Mouse (Mus musculus): ENCODE measurements around the gene Lcp2. TPM values are rescaled to one million over a fixed set of nuclear protein-coding genes. Genes with fewer than 3 reads are reported as not detected.
A peak's percentile ranks its signal among the peaks of the same experiment; 100 is the strongest.

Lcp2 gene
- 18.3 and 19.4 TPM in 2 replicates for total RNA-seq (2012; rRNA removed)
- 5.9 and 24.0 TPM in 2 replicates for total RNA-seq (2014; rRNA removed)
- 18.7 and 20.1 TPM in 2 replicates for polyA plus RNA-seq (2012; ENCODE audit: insufficient read length, low read depth)

DNA sequence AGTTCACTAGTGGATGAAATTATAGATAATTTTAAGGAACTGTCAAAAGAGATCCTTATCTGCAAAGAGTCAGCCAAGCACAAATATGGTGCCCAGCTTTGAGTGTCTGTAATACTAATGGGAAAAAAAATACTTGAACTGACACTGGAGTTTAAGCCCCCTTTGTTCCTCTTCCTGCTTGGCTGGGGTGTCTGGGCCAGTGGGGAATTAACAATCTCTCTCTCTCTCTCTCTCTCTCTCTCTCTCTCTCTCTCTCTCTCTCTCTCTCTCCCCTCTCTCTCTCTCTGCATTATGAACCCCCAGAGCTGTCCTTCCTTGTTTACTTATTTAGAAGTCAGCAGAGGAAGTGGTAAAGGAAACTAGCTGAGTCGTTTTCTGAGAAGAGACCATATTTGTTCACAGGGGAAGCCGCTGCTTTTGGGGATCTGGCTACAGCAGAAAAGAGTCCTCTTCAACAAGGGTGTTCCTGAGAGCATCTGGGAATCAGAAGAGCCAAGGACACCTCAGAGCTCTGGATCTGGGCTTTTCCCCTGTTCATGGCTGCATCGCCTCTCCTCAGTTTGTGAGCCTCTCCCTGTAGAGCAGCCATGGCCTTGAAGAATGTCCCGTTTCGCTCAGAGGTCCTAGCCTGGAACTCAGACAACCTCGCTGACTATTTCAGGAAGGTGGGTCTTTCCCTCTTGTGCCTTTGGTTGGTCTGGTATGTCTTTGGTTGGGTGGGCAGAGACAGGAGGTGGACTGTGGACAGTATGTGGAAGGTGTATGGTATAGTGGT lies at the start of gene Lcp2:
Lcp2 (plus strand) TSS at position 154 of the 775 bp plus-strand sequence.
- H3K79me2 ChIP-seq (replicated peaks; ENCODE audit: control insufficient read depth, extremely low read depth, insufficient read depth, poor library complexity, severe bottlenecking): peaks cover 29% of the 10 kb centered on the region
- dilution Hi-C loops (cut with MboI; ENCODE audit: extremely low pct_ligation_motif_present, extremely low pct_unique_long_range_greater_than_20kb, low sequenced_read_pairs) (no loop called here), in situ Hi-C loops (cut with MboI; ENCODE audit: low pct_ligation_motif_present, low pct_unique_long_range_greater_than_20kb, low sequenced_read_pairs) (no loop called here)
- peak within 1 kb of the TSS; percentile 74 for H3K9ac ChIP-seq (ENCODE audit: insufficient read depth, low read depth)
- no peaks in the 10 kb centered on the region for H3K9me3 ChIP-seq (replicated peaks; ENCODE audit: low read length)
- H3K4me1 ChIP-seq (ENCODE audit: control insufficient read depth in 1 of 2, insufficient read depth in 2 of 2): peaks cover 20 to 74% of the 10 kb centered on the region in 2 experiments
- peaks cover 7 to 14% of the 10 kb centered on the region in 2 experiments for H3K36me3 ChIP-seq (replicated peaks in 1 of 2; ENCODE audit: control insufficient read depth in 1 of 2, insufficient read depth in 1 of 2, low read length in 1 of 2)
- no peaks in the 10 kb centered on the region for H3K27me3 ChIP-seq (replicated peaks)
- DNase-seq (ENCODE audit: extremely low read depth): no peak
- peak within 1 kb of the TSS; percentile 91 for H3K4me2 ChIP-seq (ENCODE audit: insufficient read depth, low read depth, poor library complexity, severe bottlenecking)
- peak within 1 kb of the TSS; percentile 58 to 78 (median 61) for H3K4me3 ChIP-seq (replicated peaks in 1 of 3; ENCODE audit: low read depth in 2 of 3, low read length in 2 of 3, poor library complexity in 1 of 3)
- H3K27ac ChIP-seq (ENCODE audit: insufficient read depth, low read depth): peak within 1 kb of the TSS; percentile 88
- TF ChIP-seq EP300 (IDR thresholded peaks at IDR 0.05; ENCODE audit: low read length) (0 out of 2 replicates have a peak, but pooled peaks have one; percentile 11), MAX (IDR thresholded peaks at IDR 0.05; ENCODE audit: low read length) (no peak), CHD1 (IDR thresholded peaks at IDR 0.05; ENCODE audit: low read depth, low read length) (peak; percentile 69), IRF4 (IDR thresholded peaks at IDR 0.05; ENCODE audit: low read depth, low read length) (0 out of 2 replicates have a peak, but pooled peaks have one; percentile 37), SMC3 (IDR thresholded peaks at IDR 0.05; ENCODE audit: low read depth, low read length) (no peak), ELF1 (IDR thresholded peaks at IDR 0.05; ENCODE audit: low read depth, low read length) (peak; percentile 62), NELFE (IDR thresholded peaks at IDR 0.05; ENCODE audit: low read depth, low read length) (no peak; the same call in 1 of the 2 replicates), ETS1 (conservative IDR thresholded peaks at IDR 0.05; ENCODE audit: low read depth, low read length) (peak; percentile 30; the same call in 1 of the 2 replicates), JUND (conservative IDR thresholded peaks at IDR 0.05; ENCODE audit: low read depth, low read length) (peak; percentile 65; the same call in 1 of the 2 replicates), ZNF384 (IDR thresholded peaks at IDR 0.05; ENCODE audit: low read depth, low read length) (peak; percentile 6; the same call in 1 of the 2 replicates), BHLHE40 (IDR thresholded peaks at IDR 0.05; ENCODE audit: low read depth, low read length) (0 out of 2 replicates have a peak, but pooled peaks have one; percentile 13), MEF2A (IDR thresholded peaks at IDR 0.05; ENCODE audit: borderline replicate concordance, low read depth, low read length) (peak; percentile 50; the same call in 1 of the 2 replicates), POLR2A (IDR thresholded peaks at IDR 0.05; ENCODE audit: low read depth, low read length) (peak; percentile 31)

DNA sequence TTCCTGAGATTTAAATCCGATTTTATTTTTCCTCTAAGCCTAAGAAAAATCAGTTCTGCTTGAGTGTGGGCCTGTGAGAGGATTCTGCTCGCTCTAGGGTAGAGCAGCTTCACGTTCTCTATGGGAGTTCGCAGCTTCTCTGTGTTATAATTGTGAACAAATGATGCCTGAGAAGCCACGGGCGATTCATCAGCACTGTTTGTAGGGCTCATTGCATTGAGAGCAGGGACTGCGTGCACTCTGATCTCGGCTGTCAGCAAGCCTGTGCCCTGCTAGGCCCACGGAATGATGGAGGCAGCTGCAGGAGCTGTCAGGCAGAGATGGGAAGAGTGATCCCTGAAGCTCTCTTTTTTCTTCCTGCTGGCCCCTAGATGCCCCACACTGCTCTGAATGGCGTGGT lies 48.5 kb upstream of the Lcp2 start:
- TF ChIP-seq ELF1 (IDR thresholded peaks at IDR 0.05; ENCODE audit: low read depth, low read length) (no peak), MAX (IDR thresholded peaks at IDR 0.05; ENCODE audit: low read length) (no peak), POLR2A (IDR thresholded peaks at IDR 0.05; ENCODE audit: low read depth, low read length) (no peak), ETS1 (conservative IDR thresholded peaks at IDR 0.05; ENCODE audit: low read depth, low read length) (no peak), RAD21 (IDR thresholded peaks at IDR 0.05; ENCODE audit: low read depth, low read length) (no peak)
- Histone ChIP-seq H3K4me1 (ENCODE audit: control insufficient read depth in 1 of 2, insufficient read depth in 2 of 2) (peaks cover 0 to 34% of the 10 kb centered on the region in 2 experiments; a peak in 2 of 4 replicates), H3K79me2 (replicated peaks; ENCODE audit: control insufficient read depth, extremely low read depth, insufficient read depth, poor library complexity, severe bottlenecking) (no peaks in the 10 kb centered on the region), H3K27me3 (replicated peaks) (no peaks in the 10 kb centered on the region), H3K27ac (ENCODE audit: insufficient read depth, low read depth) (no peak overlapping the region), H3K4me2 (ENCODE audit: insufficient read depth, low read depth, poor library complexity, severe bottlenecking) (no peak overlapping the region), H3K4me3 (replicated peaks in 1 of 3; ENCODE audit: low read depth in 2 of 3, low read length in 2 of 3, poor library complexity in 1 of 3) (no peak overlapping the region), H3K9me3 (replicated peaks; ENCODE audit: low read length) (no peaks in the 10 kb centered on the region), H3K9ac (ENCODE audit: insufficient read depth, low read depth) (no peak overlapping the region), H3K36me3 (replicated peaks in 1 of 2; ENCODE audit: control insufficient read depth in 1 of 2, insufficient read depth in 1 of 2, low read length in 1 of 2) (no peaks in the 10 kb centered on the region)
- dilution Hi-C loops (cut with MboI; ENCODE audit: extremely low pct_ligation_motif_present, extremely low pct_unique_long_range_greater_than_20kb, low sequenced_read_pairs) (no loop called here), in situ Hi-C loops (cut with MboI; ENCODE audit: low pct_ligation_motif_present, low pct_unique_long_range_greater_than_20kb, low sequenced_read_pairs) (no loop called here)
- DNase-seq (ENCODE audit: extremely low read depth): no peak
